Mouse (Mus musculus) neural tube, embryonic 14.5 days (tissue): ENCODE data around the gene Tjp3. TPM values are rescaled to one million over a fixed set of nuclear protein-coding genes. Genes with fewer than 3 reads are reported as not detected.

ENCODE experiments used
- ATAC-seq: fragments of 200-750 bp; cut with Nextera tagmentation; 2 replicates; pipeline ENCODE4 v1.8.0; 2017; ENCODE audit warnings: low read depth, mild to moderate bottlenecking, moderate TSS enrichment, moderate library complexity
- H3K27ac ChIP-seq: fragments of 300-500 bp; sonication (generic); 2 replicates; pipeline ENCODE4 v1.5.1; 2014; ENCODE audit warnings: low read depth, mild to moderate bottlenecking, control low read depth, low read length, moderate library complexity, mixed read lengths
- H3K27me3 ChIP-seq: fragments of 300-500 bp; sonication (generic); 2 replicates; pipeline ENCODE4 v1.6.1; 2014; ENCODE audit warnings: low read length; ENCODE audit not compliant: control insufficient read depth, insufficient read depth
- H3K36me3 ChIP-seq: fragments of 300-500 bp; sonication (generic); 2 replicates; pipeline ENCODE4 v1.6.1; 2014; ENCODE audit warnings: low read length, mixed read lengths; ENCODE audit not compliant: control insufficient read depth, insufficient read depth
- H3K4me1 ChIP-seq: fragments of 300-500 bp; sonication (generic); 2 replicates; pipeline ENCODE4 v1.6.1; 2014; ENCODE audit warnings: low read length; ENCODE audit not compliant: control insufficient read depth, insufficient read depth
- H3K4me2 ChIP-seq: fragments of 300-500 bp; sonication (generic); 2 replicates; pipeline ENCODE4 v1.6.1; 2014; ENCODE audit warnings: mild to moderate bottlenecking, low read depth, low read length, control low read depth
- H3K4me3 ChIP-seq: fragments of 300-500 bp; sonication (generic); 2 replicates; pipeline ENCODE4 v1.5.1; 2014; ENCODE audit warnings: low read depth, low read length, control low read depth, mixed read lengths
- H3K9ac ChIP-seq: fragments of 300-500 bp; sonication (generic); replicated peaks from 2 replicates; pipeline ENCODE4 v1.6.1; 2014; ENCODE audit warnings: low read depth, mild to moderate bottlenecking, control low read depth, low read length, mixed read lengths
- H3K9me3 ChIP-seq: fragments of 300-500 bp; sonication (generic); 2 replicates; pipeline ENCODE4 v1.6.1; 2016; ENCODE audit warnings: low read length; ENCODE audit not compliant: control insufficient read depth
- WGBS: fragments of 180-500 bp; shearing (Covaris S2); extraction: QIAGEN DNeasy Blood & Tissue Kit; methylation state at CpG from one replicate; pipeline ENCODE4 v1.1.7; 2014; 5-methylcytosine and 5-hydroxymethylcytosine counted together
- polyA plus RNA-seq: library from polyadenylated mRNA; unstranded; fragments of >200 nt; fragmentation: Nextera tagmentation; extraction: Ambion mirVana; gene quantifications from 2 replicates; pipeline ENCODE4 v1.2.1, GENCODE M21; 2014

Gene Tjp3
- polyA plus RNA-seq, 1 experiment from 2014 or later, result 2.6 TPM

- Histone ChIP-seq H3K27me3 (peaks cover 3% of the 10 kb centered on the region), H3K4me3 (no peak overlapping the region), H3K4me1 (peaks cover 6% of the 10 kb centered on the region; the same call in 1 of the 2 replicates), H3K27ac (no peak overlapping the region), H3K9me3 (no peaks in the 10 kb centered on the region), H3K9ac (no peak overlapping the region), H3K36me3 (no peaks in the 10 kb centered on the region), H3K4me2 (no peak overlapping the region)
- 55% methylated on average over 6 of the region's 6 CpGs for WGBS
- ATAC-seq, result no peak
Measured at GRCm38 (mm10) chr10:81286586-81286985, 4.8 kb downstream of the Tjp3 start.

- 2% methylated on average over 54 of the region's 54 CpGs for WGBS
- peak overlapping the region; percentile 71 for H3K4me2 ChIP-seq
- ATAC-seq, result peak; percentile 72
- H3K36me3 ChIP-seq, result no peaks in the 10 kb centered on the region
- H3K27me3 ChIP-seq, result peaks cover 3% of the 10 kb centered on the region
- H3K4me1 ChIP-seq, result peaks cover 4% of the 10 kb centered on the region; the same call in 1 of the 2 replicates
- H3K4me3 ChIP-seq, result peak overlapping the region; percentile 39
- H3K9ac ChIP-seq, result peak overlapping the region; percentile 50
- no peak overlapping the region for H3K27ac ChIP-seq
- H3K9me3 ChIP-seq, result no peaks in the 10 kb centered on the region
Measured at GRCm38 (mm10) chr10:81285694-81286450, 5.5 kb downstream of the Tjp3 start.

GRCm38 (mm10) chr10:81284719-81285118 is 6.7 kb downstream of the Tjp3 start:
- Histone ChIP-seq H3K9me3 (no peaks in the 10 kb centered on the region), H3K27me3 (peaks cover 3% of the 10 kb centered on the region), H3K4me3 (no peak overlapping the region), H3K9ac (no peak overlapping the region), H3K27ac (no peak overlapping the region), H3K36me3 (no peaks in the 10 kb centered on the region), H3K4me1 (0 out of 2 replicates have a peak, but pooled peaks cover 3% of the 10 kb centered on the region), H3K4me2 (no peak overlapping the region)
- ATAC-seq, result no peak
- 13% methylated on average over 17 of the region's 17 CpGs for WGBS

GRCm38 (mm10) chr10:81284189-81284588 is 7.2 kb downstream of the Tjp3 start:
- no peaks in the 10 kb centered on the region for H3K9me3 ChIP-seq
- H3K9ac ChIP-seq, result no peak overlapping the region
- no peak overlapping the region for H3K4me3 ChIP-seq
- H3K4me2 ChIP-seq, result no peak overlapping the region
- 0 out of 2 replicates have a peak, but pooled peaks cover 3% of the 10 kb centered on the region for H3K4me1 ChIP-seq
- peaks cover 3% of the 10 kb centered on the region for H3K27me3 ChIP-seq
- no peak for ATAC-seq
- WGBS, result 54% methylated on average over 6 of the region's 6 CpGs
- H3K27ac ChIP-seq, result no peak overlapping the region
- no peaks in the 10 kb centered on the region for H3K36me3 ChIP-seq

GRCm38 (mm10) chr10:81279496-81279895 is 11.9 kb downstream of the Tjp3 start:
- Histone ChIP-seq H3K9me3 (no peaks in the 10 kb centered on the region), H3K27me3 (peaks cover 3% of the 10 kb centered on the region; the same call in 1 of the 2 replicates), H3K4me3 (no peak overlapping the region), H3K36me3 (no peaks in the 10 kb centered on the region), H3K27ac (no peak overlapping the region), H3K4me2 (no peak overlapping the region), H3K4me1 (no peaks in the 10 kb centered on the region), H3K9ac (no peak overlapping the region)
- WGBS, result 24% methylated on average over 10 of the region's 10 CpGs
- ATAC-seq, result no peak

- Histone ChIP-seq H3K4me3 (no peak overlapping the region), H3K9me3 (no peaks in the 10 kb centered on the region), H3K27ac (no peak overlapping the region), H3K27me3 (no peaks in the 10 kb centered on the region), H3K4me1 (no peaks in the 10 kb centered on the region), H3K36me3 (peaks cover 8% of the 10 kb centered on the region; the same call in 1 of the 2 replicates), H3K4me2 (no peak overlapping the region), H3K9ac (no peak overlapping the region)
- no peak for ATAC-seq
- 80% methylated on average over 22 of the region's 22 CpGs for WGBS
Measured at GRCm38 (mm10) chr10:81277676-81278075, 13.7 kb downstream of the Tjp3 start.

GRCm38 (mm10) chr10:81273842-81274241 is 17.5 kb downstream of the Tjp3 start:
- Histone ChIP-seq H3K27ac (no peak overlapping the region), H3K4me3 (no peak overlapping the region), H3K9ac (no peak overlapping the region), H3K4me1 (peaks cover 2% of the 10 kb centered on the region; the same call in 1 of the 2 replicates), H3K4me2 (no peak overlapping the region), H3K27me3 (no peaks in the 10 kb centered on the region), H3K9me3 (no peaks in the 10 kb centered on the region), H3K36me3 (peaks cover 15% of the 10 kb centered on the region; the same call in 1 of the 2 replicates)
- ATAC-seq, result no peak
- 96% methylated on average over 19 of the region's 19 CpGs for WGBS

- Histone ChIP-seq H3K9me3 (no peaks in the 10 kb centered on the region), H3K4me3 (no peak overlapping the region), H3K4me1 (peaks cover 6% of the 10 kb centered on the region; the same call in 1 of the 2 replicates), H3K9ac (no peak overlapping the region), H3K4me2 (no peak overlapping the region), H3K36me3 (peaks cover 15% of the 10 kb centered on the region; the same call in 1 of the 2 replicates), H3K27ac (no peak overlapping the region), H3K27me3 (no peaks in the 10 kb centered on the region)
- no peak for ATAC-seq
- 92% methylated on average over 21 of the region's 21 CpGs for WGBS
Measured at GRCm38 (mm10) chr10:81272356-81272755, 19.0 kb downstream of the Tjp3 start.

GRCm38 (mm10) chr10:81268643-81269412 is 22.6 kb downstream of the Tjp3 start:
- Histone ChIP-seq H3K27me3 (no peaks in the 10 kb centered on the region), H3K4me3 (peak overlapping the region; percentile 66), H3K9ac (peak overlapping the region; percentile 76), H3K9me3 (no peaks in the 10 kb centered on the region), H3K4me1 (peaks cover 15% of the 10 kb centered on the region; the same call in 1 of the 2 replicates), H3K36me3 (peaks cover 26% of the 10 kb centered on the region), H3K4me2 (peak overlapping the region; percentile 78), H3K27ac (no peak overlapping the region)
- WGBS, result 83% methylated on average over 16 of the region's 16 CpGs
- no peak for ATAC-seq
